Mouse (Mus musculus) splenic B cell, adult 2 months (primary cell): Measurements from ENCODE around the gene Cyp2d22.

Experiments used
- DNase-seq: peaks from one replicate; pipeline ENCODE4 v3.0.0-alpha.2; 2011; ENCODE audit warnings: low read depth, low spot score
- H3K27me3 ChIP-seq: 2 replicates; pipeline ENCODE4 v1.6.1; 2012; ENCODE audit warnings: mild to moderate bottlenecking, low read length, moderate library complexity, mixed read lengths; ENCODE audit not compliant: control insufficient read depth, poor library complexity, insufficient read depth, severe bottlenecking
- H3K36me3 ChIP-seq: 2 replicates; pipeline ENCODE4 v1.6.1; 2012; ENCODE audit warnings: mild to moderate bottlenecking, low read length, moderate library complexity, mixed read lengths; ENCODE audit not compliant: control insufficient read depth, poor library complexity, insufficient read depth, severe bottlenecking

Cyp2d22 gene

DNA sequence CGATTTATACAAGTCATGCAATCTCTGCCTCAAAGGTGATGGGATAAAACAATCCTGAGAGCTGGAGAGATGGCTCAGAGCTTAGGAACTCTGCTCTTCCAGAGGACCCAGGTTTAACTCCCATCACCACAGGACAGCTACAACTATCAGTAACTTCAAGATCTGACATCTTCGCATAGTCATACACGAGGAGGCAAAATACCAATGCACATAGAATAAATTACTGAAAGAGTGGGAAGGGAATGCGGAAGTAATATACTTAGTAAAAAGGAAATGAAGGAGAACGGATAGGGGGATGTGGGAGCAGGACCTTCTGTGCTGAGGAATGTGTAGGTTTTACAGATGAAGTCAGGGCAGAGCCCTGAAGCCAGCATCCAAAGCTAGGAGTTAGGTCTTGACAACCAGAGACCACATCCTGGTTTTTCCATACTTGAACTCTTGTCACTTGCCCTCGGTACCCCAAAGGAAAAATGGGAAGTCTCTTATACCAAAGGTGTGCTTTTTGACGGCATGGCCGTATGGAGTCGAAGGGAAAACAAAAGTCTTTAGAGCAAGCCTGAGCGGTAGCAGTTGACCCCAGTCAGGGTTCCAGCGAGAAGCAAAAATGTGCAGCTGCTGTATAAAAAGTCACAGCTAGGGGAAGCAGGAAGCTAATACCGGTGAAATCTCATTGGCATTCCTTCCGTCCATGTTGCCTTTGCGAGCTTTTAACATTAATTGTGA lies 33.3 kb downstream of the Cyp2d22 start:
- Histone ChIP-seq H3K27me3 (no peaks in the 10 kb centered on the region), H3K36me3 (peaks cover 11% of the 10 kb centered on the region)
- no peak for DNase-seq

- peak; percentile 100 for DNase-seq
- H3K36me3 ChIP-seq = peaks cover 11% of the 10 kb centered on the region
- no peaks in the 10 kb centered on the region for H3K27me3 ChIP-seq
These were observed 34.1 kb downstream of the Cyp2d22 start for GRCm38 (mm10) chr15:82345820-82346470.

GRCm38 (mm10) chr15:82344971-82345370 lies 35.1 kb downstream of the Cyp2d22 start:
- Histone ChIP-seq H3K27me3 (no peaks in the 10 kb centered on the region; the same call in 1 of the 2 replicates), H3K36me3 (peaks cover 5% of the 10 kb centered on the region; the same call in 1 of the 2 replicates)
- no peak for DNase-seq

DNA sequence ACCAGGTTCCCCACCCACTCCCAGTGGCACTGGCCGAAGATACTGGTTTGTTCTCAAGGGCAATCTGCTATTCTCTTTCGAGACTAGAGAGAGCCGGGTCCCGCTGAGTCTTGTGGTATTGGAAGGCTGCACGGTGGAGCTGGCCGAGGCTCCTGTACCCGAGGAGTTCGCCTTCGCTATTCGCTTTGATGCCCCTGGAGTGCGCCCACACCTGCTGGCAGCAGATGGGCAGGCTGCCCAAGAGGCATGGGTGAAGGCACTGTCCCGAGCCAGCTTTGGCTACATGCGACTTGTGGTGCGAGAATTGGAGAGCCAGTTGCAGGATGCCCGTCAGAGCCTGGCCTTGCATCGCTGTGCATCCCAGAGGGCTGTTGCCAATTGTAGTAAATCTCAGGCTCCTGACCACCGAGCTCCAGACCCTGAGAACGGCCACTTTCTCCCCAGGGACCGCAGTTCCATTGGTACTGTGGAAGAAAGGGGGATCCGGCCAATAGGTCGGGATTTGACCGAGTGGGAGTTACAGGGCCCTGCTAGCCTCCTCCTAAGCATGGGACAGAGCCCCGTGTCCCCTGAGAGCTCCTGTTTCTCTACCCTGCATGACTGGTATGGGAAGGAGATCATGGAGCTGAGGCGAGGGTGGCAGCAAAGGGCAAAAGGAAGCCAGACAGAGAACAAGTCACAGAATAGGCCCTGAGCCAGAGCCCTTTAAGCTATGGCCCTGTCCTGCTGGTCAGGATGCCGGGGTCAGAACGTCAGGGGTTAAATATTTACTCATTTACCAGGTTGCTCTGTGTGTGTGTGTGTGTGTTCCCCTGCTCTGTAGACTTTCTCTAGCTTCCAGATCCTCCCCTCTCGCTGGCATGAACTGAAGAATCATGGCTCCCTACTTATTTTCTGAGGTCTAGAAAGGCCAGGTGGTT lies 36.4 kb downstream of the Cyp2d22 start:
- H3K36me3 ChIP-seq = no peaks in the 10 kb centered on the region

DNA sequence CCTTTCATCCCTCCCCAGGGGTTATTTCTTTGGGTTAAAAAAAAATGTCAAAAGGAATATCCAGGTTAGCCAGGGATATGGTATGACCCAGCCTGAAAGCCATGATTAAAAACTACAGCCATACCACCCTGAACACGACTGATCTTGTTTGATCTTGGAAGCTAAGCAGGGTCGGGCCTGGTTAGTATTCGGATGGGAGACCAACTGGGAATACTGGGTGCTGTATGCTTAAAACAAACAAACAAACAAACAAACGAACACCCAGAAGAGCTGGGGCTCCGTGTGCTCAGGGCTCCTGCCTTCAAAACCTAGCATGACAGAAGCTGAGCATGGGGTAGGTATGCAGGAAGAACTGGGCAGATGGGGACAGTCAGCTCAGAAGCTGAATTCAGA lies 37.5 kb downstream of the Cyp2d22 start:
- no peaks in the 10 kb centered on the region; the same call in 1 of the 2 replicates for H3K27me3 ChIP-seq
- no peak for DNase-seq
- H3K36me3 ChIP-seq = no peaks in the 10 kb centered on the region

More for the DNA sequence above, 36.4 kb downstream of the Cyp2d22 start:
- H3K27me3 ChIP-seq = no peaks in the 10 kb centered on the region; the same call in 1 of the 2 replicates
- no peak for DNase-seq

GRCm38 (mm10) chr15:82341675-82342542 lies 38.2 kb downstream of the Cyp2d22 start:
- DNase-seq = no peak
- Histone ChIP-seq H3K36me3 (no peaks in the 10 kb centered on the region), H3K27me3 (no peaks in the 10 kb centered on the region; the same call in 1 of the 2 replicates)

DNA sequence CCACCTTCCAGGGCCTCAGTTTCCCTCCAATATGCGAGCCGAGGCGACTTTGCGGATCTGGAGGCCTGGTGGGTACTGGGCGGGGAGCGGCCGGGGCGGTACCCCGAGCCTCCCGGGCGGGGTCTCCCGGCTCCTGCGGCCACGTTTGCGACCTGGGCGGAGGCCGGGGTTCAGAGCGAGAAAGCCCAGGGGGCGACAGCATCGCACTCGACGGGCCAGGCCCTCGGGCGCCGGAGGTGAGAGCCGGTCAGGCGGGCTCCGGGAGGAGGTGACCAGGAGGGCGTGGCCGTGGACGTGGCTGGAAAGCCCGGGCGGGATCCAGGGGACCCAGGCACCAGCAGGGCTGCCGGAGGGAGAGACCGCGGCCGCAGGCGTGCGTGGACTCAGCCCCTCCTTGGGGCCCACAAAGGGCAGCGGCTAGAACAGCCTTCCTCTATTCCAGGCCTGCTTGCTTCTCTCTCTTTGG lies 39.0 kb downstream of the Cyp2d22 start:
- H3K27me3 ChIP-seq = no peaks in the 10 kb centered on the region; the same call in 1 of the 2 replicates
- no peaks in the 10 kb centered on the region for H3K36me3 ChIP-seq
- DNase-seq = no peak

GRCm38 (mm10) chr15:82340414-82341035 lies 39.5 kb downstream of the Cyp2d22 start:
- no peaks in the 10 kb centered on the region; the same call in 1 of the 2 replicates for H3K36me3 ChIP-seq
- DNase-seq = no peak
- H3K27me3 ChIP-seq = no peaks in the 10 kb centered on the region; the same call in 1 of the 2 replicates

DNA sequence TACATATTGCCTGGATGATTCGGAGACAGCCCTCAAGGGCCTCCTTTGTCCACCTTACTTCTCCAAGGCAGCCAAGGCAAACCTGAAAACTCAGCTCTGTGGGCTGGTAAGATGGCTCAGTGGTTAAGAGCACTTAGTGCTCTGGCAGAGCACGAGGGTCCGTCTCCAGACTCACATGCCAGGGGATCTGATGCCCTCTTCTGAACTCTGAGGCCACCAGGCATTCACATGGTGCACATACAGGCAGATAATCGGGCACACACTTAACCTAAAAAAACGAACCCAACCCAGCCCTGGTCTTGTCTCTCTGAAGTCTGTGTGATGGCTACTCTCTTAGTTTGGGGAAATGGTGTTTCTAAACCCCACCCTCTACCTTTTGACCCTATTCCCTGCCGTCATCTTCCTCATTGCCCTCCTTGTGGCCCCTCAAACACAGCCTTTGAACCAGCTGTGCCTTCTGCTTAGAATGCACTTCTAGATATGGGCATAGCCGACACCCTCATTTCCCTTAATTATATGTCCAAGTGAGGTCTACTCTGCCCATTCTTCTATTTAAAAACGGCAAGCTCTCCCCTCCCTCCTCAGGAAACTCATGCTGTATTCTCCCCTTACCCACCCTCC lies 40.3 kb downstream of the Cyp2d22 start:
- Histone ChIP-seq H3K36me3 (no peaks in the 10 kb centered on the region; the same call in 1 of the 2 replicates), H3K27me3 (no peaks in the 10 kb centered on the region; the same call in 1 of the 2 replicates)
- DNase-seq = no peak

GRCm38 (mm10) chr15:82339150-82339549 lies 40.9 kb downstream of the Cyp2d22 start:
- H3K36me3 ChIP-seq = no peaks in the 10 kb centered on the region; the same call in 1 of the 2 replicates
- no peaks in the 10 kb centered on the region; the same call in 1 of the 2 replicates for H3K27me3 ChIP-seq
- DNase-seq = no peak

- peak; percentile 94 for DNase-seq
- no peaks in the 10 kb centered on the region; the same call in 1 of the 2 replicates for H3K27me3 ChIP-seq
- H3K36me3 ChIP-seq = no peaks in the 10 kb centered on the region; the same call in 1 of the 2 replicates
These were observed 41.4 kb downstream of the Cyp2d22 start, which contains the start of the genes Naga, Pheta2 and Smdt1 for GRCm38 (mm10) chr15:82338593-82339112. TSS of gene Naga (minus strand) at chr15:82338925. TSS of gene Pheta2 (plus strand) at chr15:82338942. TSS of gene Smdt1 (plus strand) at chr15:82338959.

GRCm38 (mm10) chr15:82337875-82338274 lies 42.2 kb downstream of the Cyp2d22 start:
- H3K27me3 ChIP-seq = no peaks in the 10 kb centered on the region; the same call in 1 of the 2 replicates
- peak; percentile 42 for DNase-seq
- no peaks in the 10 kb centered on the region; the same call in 1 of the 2 replicates for H3K36me3 ChIP-seq
